Mouse (Mus musculus) c-Kit-positive CD71-negative TER-119-negative erythroid progenitor cells, embryonic 14.5 days (primary cell): ENCODE data around the gene Vmn1r39.
"Not testable (repeated sequence)": the region's sequence is repeated elsewhere in the genome, so short reads cannot be mapped to it uniquely, and the experiment has no call there.

ENCODE experiments used
- DNase-seq: peaks from one replicate; pipeline ENCODE4 v3.0.0-alpha.2; 2013; ENCODE audit warnings: low read depth

Vmn1r39 gene

DNA sequence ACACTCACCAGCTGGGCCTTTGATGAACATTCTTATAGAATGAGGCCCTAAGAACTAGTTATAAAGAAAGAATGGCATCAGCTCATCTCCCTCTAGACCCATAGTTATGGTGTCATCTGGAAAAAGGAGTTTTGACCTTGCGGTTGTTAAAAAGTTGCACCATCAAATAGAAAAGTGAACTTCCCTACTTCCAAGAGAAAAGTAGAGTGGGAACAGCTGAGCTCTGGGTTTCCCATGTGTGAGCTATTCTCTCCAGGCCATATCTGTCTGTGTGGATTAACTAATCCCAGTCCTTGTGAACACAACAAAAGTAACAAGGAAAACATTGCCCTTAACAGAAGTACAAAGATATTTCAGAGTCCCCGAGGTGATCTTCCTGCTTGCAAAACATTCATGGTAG is at the start of gene Vmn1r39:
Vmn1r39 (minus strand) TSS at position 101 of the 400 bp plus-strand sequence.
- DNase-seq = no peak

DNA sequence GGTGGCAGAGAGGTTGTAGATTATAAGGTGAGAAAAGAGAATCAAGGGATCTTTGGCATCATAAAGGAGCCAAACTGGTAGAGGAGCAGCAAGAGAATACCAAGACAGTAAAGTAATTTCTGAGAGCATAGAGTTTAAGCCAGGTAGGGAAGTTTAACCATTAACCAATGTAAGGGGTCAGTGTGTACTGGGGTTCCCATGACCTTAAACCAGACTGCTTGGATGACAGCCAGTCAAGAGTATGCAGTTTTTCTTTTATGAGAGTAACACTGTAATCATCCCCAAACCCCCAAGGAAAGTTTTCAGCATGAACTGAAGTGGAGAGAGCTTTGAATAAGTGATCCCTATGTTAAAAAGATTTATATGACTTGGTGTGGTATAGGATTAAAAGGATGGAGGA is 49.0 kb upstream of the Vmn1r39 start:
- no peak for DNase-seq

DNA sequence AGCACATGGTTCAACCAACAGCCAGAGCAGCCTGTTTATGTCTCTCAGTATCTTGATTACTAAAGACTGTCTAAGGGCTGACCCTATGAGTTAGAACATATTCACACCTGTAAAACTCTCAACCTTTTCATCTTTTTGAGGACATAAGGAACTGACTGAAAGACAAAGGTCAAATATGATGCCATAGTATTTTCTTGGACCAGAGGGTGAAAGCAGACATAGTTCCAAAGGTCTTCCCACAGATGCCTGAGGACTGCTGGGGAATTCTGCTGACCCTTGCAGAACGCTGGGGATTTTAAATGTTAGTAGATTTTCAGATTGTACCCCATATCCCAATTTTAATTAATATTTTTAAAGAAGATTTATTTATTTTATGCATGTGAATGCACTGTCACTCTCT is 47.9 kb upstream of the Vmn1r39 start:
- DNase-seq = no peak

DNA sequence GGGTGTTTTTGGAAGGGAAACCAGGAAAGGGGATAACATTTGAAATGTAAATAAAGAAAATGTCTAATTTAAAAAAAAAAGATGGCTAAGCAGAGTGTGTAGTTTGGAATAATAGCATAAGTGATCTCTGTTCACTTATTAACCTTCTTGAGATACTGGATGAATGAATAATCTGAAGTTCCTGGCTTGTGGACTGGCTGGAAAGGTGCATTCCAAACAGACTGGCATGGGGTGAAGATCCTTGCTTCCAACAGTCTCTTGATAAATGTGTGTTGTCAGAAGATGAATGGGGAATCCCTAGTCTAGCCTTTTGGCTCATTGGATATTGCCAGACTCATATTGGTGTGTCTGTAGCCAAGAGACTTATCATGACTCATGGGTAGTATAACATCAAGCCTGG is 45.8 kb upstream of the Vmn1r39 start:
- no peak for DNase-seq

DNA sequence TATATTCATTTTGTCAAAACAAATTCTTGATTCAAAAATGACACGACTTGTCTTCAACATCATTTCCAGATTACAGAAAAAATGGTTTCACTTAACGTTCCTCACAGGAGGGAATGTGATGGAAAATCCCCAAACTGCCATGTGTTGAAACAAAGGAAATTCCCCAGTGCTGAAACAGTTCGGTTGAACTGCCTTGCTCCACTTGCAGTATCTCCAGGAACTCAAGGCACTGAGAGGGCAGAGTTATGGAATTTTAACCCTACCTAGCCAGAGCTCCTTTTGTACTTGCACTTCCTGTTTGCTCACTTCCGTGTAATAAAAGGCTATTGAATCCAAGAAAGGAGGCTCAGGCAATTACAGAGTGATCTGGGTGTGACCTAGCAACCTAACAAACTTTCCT is 38.5 kb upstream of the Vmn1r39 start:
- DNase-seq = no peak

DNA sequence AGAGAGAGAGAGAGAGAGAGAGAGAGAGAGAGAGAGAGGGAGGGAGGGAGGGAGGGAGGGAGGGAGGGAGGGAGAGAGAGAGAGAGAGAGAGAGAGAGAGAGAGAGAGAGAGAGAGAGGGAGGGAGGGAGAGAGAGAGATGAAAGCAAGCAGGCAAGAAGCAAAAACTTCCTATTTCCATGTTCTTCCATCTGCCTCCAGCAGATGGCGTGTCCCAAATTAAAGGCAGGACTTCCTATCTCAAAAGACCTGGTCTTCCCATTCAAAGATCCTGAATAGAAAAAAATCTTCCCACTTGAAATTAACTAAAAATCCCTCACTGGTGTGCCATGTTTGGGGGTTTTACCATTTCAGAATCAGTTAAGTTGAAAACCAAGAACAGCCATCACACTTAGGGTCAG is 30.2 kb upstream of the Vmn1r39 start:
- peak; percentile 8 for DNase-seq

DNA sequence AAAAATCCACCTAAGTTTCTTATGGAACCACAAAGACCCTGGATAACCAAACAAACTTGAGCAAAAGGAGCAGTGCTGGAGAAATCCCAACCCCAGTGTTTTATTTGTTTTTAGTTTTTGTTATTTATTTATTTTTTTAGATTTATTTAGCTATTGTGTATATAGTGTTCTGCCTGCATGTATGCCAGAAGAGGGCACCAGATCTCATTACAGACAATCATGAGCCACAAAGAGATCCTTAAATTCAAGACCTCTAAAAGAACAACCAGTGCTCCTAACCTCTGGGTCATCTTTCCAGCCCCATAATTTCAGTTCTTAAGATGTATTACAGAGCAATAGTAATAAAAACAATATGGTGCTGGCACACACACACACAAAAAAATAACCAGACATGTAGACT is 26.5 kb upstream of the Vmn1r39 start:
- no peak for DNase-seq

DNA sequence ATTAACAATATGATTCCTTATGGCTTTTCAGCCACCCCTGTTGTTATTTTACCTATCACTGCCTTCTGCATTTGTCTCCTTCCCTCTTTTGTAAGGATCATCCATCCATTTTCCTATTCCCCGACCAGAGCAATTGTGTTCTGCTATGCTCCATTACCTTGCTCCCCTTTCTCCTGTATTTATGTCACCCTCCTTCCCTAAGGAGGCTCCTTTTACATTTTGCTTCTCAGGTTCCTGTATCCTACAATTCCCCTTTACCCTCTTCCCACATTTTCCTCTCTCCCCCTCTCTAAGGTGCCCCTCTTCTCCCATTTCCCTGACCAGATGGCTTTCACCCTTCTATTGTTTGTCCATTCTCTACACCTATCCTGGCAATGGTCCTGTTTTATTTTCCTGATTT is 4.1 kb downstream of the Vmn1r39 start:
- DNase-seq = no peak

DNA sequence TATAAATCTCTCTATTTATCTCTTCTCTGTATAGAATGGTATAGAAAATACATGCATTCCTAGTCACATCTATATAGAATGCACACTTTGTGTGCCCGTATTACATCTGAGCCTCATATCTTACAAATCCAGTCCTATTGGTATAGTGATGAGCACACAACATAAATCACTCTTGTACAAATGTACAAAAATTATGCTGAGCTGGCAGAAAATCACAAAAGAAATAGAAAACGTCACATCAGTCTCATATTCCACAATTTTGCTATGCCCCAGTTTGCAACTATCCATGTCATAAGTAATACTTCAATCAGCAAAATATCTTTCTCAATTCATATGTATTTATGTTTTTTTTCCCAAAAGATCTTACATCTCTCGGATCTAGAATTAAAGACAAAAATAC is 4.7 kb downstream of the Vmn1r39 start:
- no peak for DNase-seq

DNA sequence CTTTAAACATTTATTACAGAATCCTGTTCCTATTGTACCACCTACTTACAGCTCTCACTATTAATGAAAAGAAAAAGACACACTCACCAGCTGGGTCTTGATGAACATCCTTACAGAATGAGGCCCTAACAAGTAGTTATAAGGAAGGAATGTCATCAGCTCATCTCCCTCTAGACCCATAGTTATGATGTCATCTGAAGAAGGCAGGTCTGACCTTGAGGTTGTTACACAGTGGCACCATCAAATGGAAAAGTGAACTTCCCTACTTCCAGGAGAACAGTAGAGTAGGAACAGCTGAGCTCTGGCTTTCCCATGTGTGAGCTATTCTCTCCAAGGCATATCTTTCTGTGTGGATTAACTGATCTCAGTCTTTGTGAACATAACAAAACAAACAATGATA is 27.9 kb downstream of the Vmn1r39 start, which contains the start of gene Vmn1r38:
Vmn1r38 (minus strand) TSS at position 101 of the 400 bp plus-strand sequence.
- not testable (repeated sequence) for DNase-seq
